Mouse (Mus musculus): ENCODE results near the gene Dnlz. TPM values are rescaled to one million over a fixed set of nuclear protein-coding genes. Genes with fewer than 3 reads are reported as not detected.
"Not testable (repeated sequence)": the region's sequence is repeated elsewhere in the genome, so short reads cannot be mapped to it uniquely, and the experiment has no call there.

Dnlz gene
- polyA plus RNA-seq (2015; fragmentation: Nextera tagmentation; extraction: Ambion mirVana): 25.4 TPM in 2 replicates

- Histone ChIP-seq H3K4me2 (peak within 1 kb of the TSS; percentile 98), H3K4me3 (peak within 1 kb of the TSS; percentile 85), H3K27me3 (no peaks in the 10 kb centered on the region), H3K36me3 (peaks cover 39% of the 10 kb centered on the region), H3K4me1 (peaks cover 36% of the 10 kb centered on the region), H3K9ac (peak within 1 kb of the TSS; percentile 89), H3K27ac (peak within 1 kb of the TSS; percentile 90), H3K9me3 (no peaks in the 10 kb centered on the region)
- 3% methylated on average over 62 of the region's 62 CpGs for WGBS
- ATAC-seq (ENCODE audit: insufficient number of reproducible peaks, low FRiP score, low TSS enrichment, low read depth): peak; percentile 73
Measured at GRCm38 (mm10) chr2:26351358-26352290, at the start of gene Dnlz. Gene Dnlz (minus strand): TSS chr2:26352110.

GRCm38 (mm10) chr2:26401023-26401422 lies 49.1 kb upstream of the Dnlz start:
- Histone ChIP-seq H3K4me1 (peaks cover 5% of the 10 kb centered on the region), H3K4me3 (no peak overlapping the region), H3K36me3 (peaks cover 70% of the 10 kb centered on the region), H3K27me3 (no peaks in the 10 kb centered on the region), H3K4me2 (no peak overlapping the region), H3K9me3 (no peaks in the 10 kb centered on the region), H3K9ac (no peak overlapping the region), H3K27ac (no peak overlapping the region)
- ATAC-seq (ENCODE audit: insufficient number of reproducible peaks, low FRiP score, low TSS enrichment, low read depth): no peak
- whole genome bisulfite sequencing: 85% methylated on average over 4 of the region's 4 CpGs

- 88% methylated on average over 5 of the region's 5 CpGs for WGBS
- no peak for ATAC-seq (ENCODE audit: insufficient number of reproducible peaks, low FRiP score, low TSS enrichment, low read depth)
- no peaks in the 10 kb centered on the region for H3K27me3 ChIP-seq
- H3K4me2 ChIP-seq: no peak overlapping the region
- H3K36me3 ChIP-seq: peaks cover 77% of the 10 kb centered on the region
- H3K9me3 ChIP-seq: no peaks in the 10 kb centered on the region
- no peak overlapping the region for H3K9ac ChIP-seq
- no peaks in the 10 kb centered on the region for H3K4me1 ChIP-seq
- no peak overlapping the region for H3K27ac ChIP-seq
- H3K4me3 ChIP-seq: no peak overlapping the region
Measured at GRCm38 (mm10) chr2:26400296-26400695, 48.4 kb upstream of the Dnlz start.

GRCm38 (mm10) chr2:26399647-26400046 lies 47.7 kb upstream of the Dnlz start:
- ATAC-seq (ENCODE audit: insufficient number of reproducible peaks, low FRiP score, low TSS enrichment, low read depth): no peak
- Histone ChIP-seq H3K27me3 (no peaks in the 10 kb centered on the region), H3K4me2 (no peak overlapping the region), H3K4me3 (no peak overlapping the region), H3K27ac (no peak overlapping the region), H3K36me3 (peaks cover 84% of the 10 kb centered on the region), H3K4me1 (no peaks in the 10 kb centered on the region), H3K9me3 (no peaks in the 10 kb centered on the region), H3K9ac (0 out of 2 replicates have a peak overlapping the region, but pooled peaks have one; percentile 2)
- WGBS: 86% methylated on average over 5 of the region's 5 CpGs

GRCm38 (mm10) chr2:26398978-26399377 lies 47.1 kb upstream of the Dnlz start:
- H3K4me3 ChIP-seq: no peak overlapping the region
- no peak overlapping the region for H3K4me2 ChIP-seq
- peaks cover 90% of the 10 kb centered on the region for H3K36me3 ChIP-seq
- 86% methylated on average over 8 of the region's 8 CpGs for WGBS
- H3K4me1 ChIP-seq: no peaks in the 10 kb centered on the region
- ATAC-seq (ENCODE audit: insufficient number of reproducible peaks, low FRiP score, low TSS enrichment, low read depth): no peak
- no peak overlapping the region for H3K9ac ChIP-seq
- no peaks in the 10 kb centered on the region for H3K27me3 ChIP-seq
- H3K27ac ChIP-seq: no peak overlapping the region
- no peaks in the 10 kb centered on the region for H3K9me3 ChIP-seq

- no peak overlapping the region for H3K4me3 ChIP-seq
- no peaks in the 10 kb centered on the region for H3K27me3 ChIP-seq
- H3K36me3 ChIP-seq: peaks cover 74% of the 10 kb centered on the region
- peaks cover 21% of the 10 kb centered on the region for H3K4me1 ChIP-seq
- 93% methylated on average over 6 of the region's 6 CpGs for WGBS
- H3K27ac ChIP-seq: no peak overlapping the region
- no peak overlapping the region for H3K4me2 ChIP-seq
- no peaks in the 10 kb centered on the region for H3K9me3 ChIP-seq
- ATAC-seq (ENCODE audit: insufficient number of reproducible peaks, low FRiP score, low TSS enrichment, low read depth): no peak
- H3K9ac ChIP-seq: no peak overlapping the region
Measured at GRCm38 (mm10) chr2:26391617-26392016, 39.7 kb upstream of the Dnlz start.

- H3K4me3 ChIP-seq: no peak overlapping the region
- no peaks in the 10 kb centered on the region for H3K27me3 ChIP-seq
- peaks cover 21% of the 10 kb centered on the region for H3K4me1 ChIP-seq
- H3K4me2 ChIP-seq: no peak overlapping the region
- H3K9ac ChIP-seq: no peak overlapping the region
- WGBS: 82% methylated on average over 3 of the region's 3 CpGs
- no peak for ATAC-seq (ENCODE audit: insufficient number of reproducible peaks, low FRiP score, low TSS enrichment, low read depth)
- no peak overlapping the region for H3K27ac ChIP-seq
- H3K9me3 ChIP-seq: no peaks in the 10 kb centered on the region
- H3K36me3 ChIP-seq: peaks cover 74% of the 10 kb centered on the region
Measured at GRCm38 (mm10) chr2:26390954-26391353, 39.0 kb upstream of the Dnlz start.

- Histone ChIP-seq H3K9me3 (no peaks in the 10 kb centered on the region), H3K4me3 (peak within 1 kb of the TSS; percentile 98), H3K27ac (peak within 1 kb of the TSS; percentile 79), H3K27me3 (no peaks in the 10 kb centered on the region), H3K4me2 (peak within 1 kb of the TSS; percentile 91), H3K9ac (peak within 1 kb of the TSS; percentile 88), H3K36me3 (peaks cover 74% of the 10 kb centered on the region), H3K4me1 (peaks cover 21% of the 10 kb centered on the region)
- ATAC-seq (ENCODE audit: insufficient number of reproducible peaks, low FRiP score, low TSS enrichment, low read depth): peak; percentile 80
- WGBS: under 1% methylated on average over 56 of the region's 60 CpGs
Measured at GRCm38 (mm10) chr2:26389154-26389690, 37.3 kb upstream of the Dnlz start, which contains the start of the genes Entr1 and Pmpca. Gene Entr1 (minus strand): TSS chr2:26389316. Gene Pmpca (plus strand): TSS chr2:26389339.

- peak overlapping the region; percentile 79 for H3K27ac ChIP-seq
- H3K36me3 ChIP-seq: peaks cover 74% of the 10 kb centered on the region
- WGBS: under 1% methylated on average over 43 of the region's 45 CpGs
- H3K9ac ChIP-seq: peak overlapping the region; percentile 88
- peak overlapping the region; percentile 91 for H3K4me2 ChIP-seq
- peaks cover 21% of the 10 kb centered on the region for H3K4me1 ChIP-seq
- peak overlapping the region; percentile 98 for H3K4me3 ChIP-seq
- peak; percentile 22; the same call in 1 of the 2 replicates for ATAC-seq (ENCODE audit: insufficient number of reproducible peaks, low FRiP score, low TSS enrichment, low read depth)
- H3K9me3 ChIP-seq: no peaks in the 10 kb centered on the region
- no peaks in the 10 kb centered on the region for H3K27me3 ChIP-seq
Measured at GRCm38 (mm10) chr2:26388682-26389153, 36.8 kb upstream of the Dnlz start.

- no peak overlapping the region for H3K9ac ChIP-seq
- ATAC-seq (ENCODE audit: insufficient number of reproducible peaks, low FRiP score, low TSS enrichment, low read depth): no peak
- 95% methylated on average over 3 of the region's 3 CpGs for WGBS
- H3K4me1 ChIP-seq: peaks cover 21% of the 10 kb centered on the region
- no peaks in the 10 kb centered on the region for H3K9me3 ChIP-seq
- peak overlapping the region; percentile 98; the same call in 1 of the 2 replicates for H3K4me3 ChIP-seq
- H3K4me2 ChIP-seq: peak overlapping the region; percentile 91
- H3K36me3 ChIP-seq: peaks cover 74% of the 10 kb centered on the region
- no peaks in the 10 kb centered on the region for H3K27me3 ChIP-seq
- H3K27ac ChIP-seq: no peak overlapping the region
Measured at GRCm38 (mm10) chr2:26387713-26388112, 35.8 kb upstream of the Dnlz start.

- H3K27me3 ChIP-seq; ATAC-seq (ENCODE audit: insufficient number of reproducible peaks, low FRiP score, low TSS enrichment, low read depth); H3K9ac ChIP-seq; H3K9me3 ChIP-seq; H3K27ac ChIP-seq; H3K4me1 ChIP-seq: not testable (repeated sequence)
- Histone ChIP-seq H3K36me3 (peaks cover 72% of the 10 kb centered on the region), H3K4me2 (peak overlapping the region; percentile 84), H3K4me3 (peak overlapping the region; percentile 81)
- WGBS: 37% methylated on average over 6 of the region's 6 CpGs
Measured at GRCm38 (mm10) chr2:26380871-26381270, 29.0 kb upstream of the Dnlz start.
